Mouse (Mus musculus): Measurements from ENCODE around the gene Wdtc1.

Gene Wdtc1

DNA sequence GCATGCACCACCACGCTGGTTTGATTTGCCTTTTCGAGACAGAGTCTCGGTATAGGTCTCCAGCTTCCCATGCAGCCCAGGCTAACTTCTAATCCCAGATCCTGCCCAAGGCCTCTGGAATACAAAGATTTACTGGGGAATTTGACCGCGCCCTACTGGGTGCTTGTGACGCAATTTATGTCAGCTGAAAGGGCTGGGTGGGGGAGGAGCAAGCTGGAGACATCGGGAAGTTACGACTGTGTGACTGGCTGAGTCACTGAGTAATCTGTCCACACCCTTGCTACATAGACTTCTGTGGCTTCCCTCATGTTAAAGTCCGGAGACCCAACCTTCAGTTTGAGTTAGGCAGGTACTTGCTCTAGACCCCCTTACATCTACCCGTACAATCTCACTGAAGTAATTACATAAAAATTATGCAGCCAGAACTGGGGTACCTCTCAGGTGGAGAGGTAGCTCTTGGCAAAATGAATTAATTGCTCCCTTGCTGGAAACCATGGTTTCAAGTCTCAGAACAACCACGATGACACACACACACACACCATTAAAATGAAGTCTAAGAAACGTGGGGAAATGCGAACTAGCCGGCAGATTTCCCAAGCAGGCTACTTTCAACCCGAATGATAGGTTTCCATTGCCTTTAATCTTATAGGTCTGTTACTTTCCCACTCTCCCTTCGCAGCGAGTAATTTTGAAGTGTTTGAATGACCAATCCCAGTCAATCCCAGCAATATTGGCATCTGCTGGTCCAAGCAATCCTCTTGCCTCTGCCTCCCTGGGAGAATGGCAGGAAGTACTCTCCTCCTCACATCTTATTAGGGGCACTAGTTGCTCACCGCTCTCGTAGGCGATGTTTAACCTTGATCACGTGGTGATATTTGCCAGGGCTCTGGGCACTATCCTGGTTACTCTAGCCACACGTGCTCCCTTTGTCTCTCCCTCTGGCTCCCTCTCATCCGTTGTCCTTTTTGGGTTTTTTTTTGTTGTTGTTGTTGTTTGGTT is at the start of gene Wdtc1:
Gene Wdtc1 (minus strand): TSS at position 115 of the 999 bp plus-strand sequence.
- no peak for DNase-seq

DNA sequence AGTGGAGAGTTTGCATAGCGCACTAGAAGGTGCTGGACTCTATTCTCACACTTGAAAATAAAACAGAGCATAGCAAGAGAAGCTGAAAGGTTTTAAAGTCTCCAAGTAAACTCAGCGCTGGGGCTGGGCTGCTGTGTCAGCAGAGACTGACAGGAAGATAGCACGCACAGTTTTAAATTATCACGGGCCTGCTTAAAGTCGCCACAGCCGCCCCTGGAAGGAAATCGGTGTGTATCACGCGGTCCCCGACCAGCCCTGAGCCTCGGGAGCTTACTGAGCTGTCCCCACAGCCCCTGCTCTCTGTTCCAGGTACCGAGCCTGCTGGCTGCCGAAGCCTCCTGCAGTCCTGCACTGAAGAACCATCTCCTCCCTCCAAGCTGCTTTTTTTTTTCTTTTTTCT is 48.7 kb upstream of the Wdtc1 start:
- peak; percentile 7 for DNase-seq

DNA sequence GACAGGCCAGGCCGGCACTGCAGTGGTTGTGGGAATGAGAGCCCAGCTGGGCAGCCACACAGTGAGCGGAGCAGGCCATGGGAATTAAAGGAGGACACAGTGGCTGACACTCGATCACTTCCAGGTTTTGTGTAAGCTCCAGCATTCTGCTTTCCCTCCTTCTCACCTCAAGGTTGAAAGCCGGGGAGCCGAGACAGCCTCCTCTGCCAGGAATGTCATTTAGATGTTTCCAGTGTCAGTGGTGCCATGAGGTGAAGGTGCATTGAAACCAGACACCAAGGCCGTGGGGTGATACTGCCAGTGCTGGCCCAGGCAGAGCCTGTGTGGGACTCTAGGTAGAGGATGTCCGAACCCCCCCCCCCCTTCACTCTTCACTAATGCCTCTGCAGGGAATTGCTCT is 46.8 kb upstream of the Wdtc1 start:
- no peak for DNase-seq

DNA sequence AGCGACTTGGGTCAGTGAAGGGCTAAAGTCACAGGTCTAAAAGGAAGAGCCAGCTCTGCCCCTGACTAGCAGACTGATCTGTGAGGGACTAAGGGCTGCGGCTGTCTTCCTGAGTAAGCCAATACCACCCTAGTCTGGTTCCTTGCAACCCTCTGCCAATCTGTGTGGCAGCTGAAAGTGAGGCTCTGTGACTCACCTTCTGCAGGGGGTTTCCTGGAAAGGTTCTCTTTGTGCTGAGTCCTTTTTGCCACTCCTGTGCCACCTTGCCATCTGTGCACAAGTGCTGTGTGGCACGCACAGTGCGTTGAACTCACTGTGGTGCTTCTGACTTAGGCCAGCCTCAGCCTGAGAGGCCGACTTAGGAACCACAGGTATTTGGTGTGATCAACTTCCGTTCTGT is 46.2 kb upstream of the Wdtc1 start:
- peak; percentile 3 for DNase-seq

DNA sequence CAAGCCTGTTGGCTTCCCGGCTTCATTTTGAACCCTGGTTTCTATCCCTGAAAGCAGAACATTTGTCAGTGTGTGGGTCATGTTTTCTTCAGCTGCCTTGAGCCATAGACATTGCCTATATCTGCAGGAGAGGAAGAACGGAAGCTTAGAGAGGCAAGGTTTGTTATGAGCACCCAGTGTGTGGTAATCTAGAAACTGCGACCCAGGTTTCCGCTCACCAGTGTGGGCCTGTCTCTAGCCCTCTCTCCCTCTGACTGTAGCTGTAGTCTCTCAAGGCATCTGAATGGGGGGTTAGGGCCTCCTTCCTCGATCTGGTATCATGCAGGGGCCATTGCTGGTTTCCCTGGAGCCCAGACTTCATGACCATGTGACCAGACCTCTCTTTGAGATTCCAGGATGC is 45.3 kb upstream of the Wdtc1 start:
- no peak for DNase-seq

DNA sequence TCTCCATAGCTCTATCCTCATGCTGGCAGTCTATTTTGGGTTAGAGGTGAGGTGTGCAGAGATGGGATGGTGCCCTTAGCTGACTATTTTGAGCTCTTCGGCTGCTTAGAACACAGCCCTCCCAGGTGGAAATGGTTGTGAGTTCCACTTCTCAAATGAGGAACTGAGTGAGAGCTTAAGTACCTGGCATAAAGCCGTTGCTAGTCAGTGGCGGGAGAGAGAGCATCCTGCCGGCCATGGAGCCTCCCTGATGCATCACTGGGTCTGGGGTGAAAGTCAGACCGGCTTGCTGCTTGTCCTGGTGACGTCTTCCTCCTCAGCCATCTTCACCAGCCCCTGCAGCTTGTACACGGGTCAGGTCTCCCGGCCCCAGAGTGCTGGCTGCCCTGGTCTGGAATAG is 44.7 kb upstream of the Wdtc1 start:
- no peak for DNase-seq

DNA sequence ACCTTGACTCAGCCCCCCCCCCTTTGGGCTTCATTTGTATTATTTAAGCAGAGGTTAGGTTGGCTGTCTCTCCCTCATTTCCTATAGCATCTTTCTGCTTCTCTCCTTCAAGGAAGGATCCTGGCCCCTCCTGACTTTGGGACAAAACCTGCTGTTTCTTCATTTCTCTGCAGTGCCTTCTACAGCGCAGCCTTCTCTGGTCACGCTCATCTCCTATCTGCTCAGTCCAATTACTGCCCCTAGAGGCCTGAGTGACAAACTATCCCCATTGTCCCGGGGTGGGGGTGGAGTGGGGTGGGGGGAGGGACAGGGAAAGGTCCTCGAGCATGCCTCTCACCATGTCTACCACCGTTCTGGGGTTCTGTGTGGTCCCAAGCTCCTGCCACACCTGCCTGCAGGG is 44.0 kb upstream of the Wdtc1 start:
- no peak for DNase-seq

DNA sequence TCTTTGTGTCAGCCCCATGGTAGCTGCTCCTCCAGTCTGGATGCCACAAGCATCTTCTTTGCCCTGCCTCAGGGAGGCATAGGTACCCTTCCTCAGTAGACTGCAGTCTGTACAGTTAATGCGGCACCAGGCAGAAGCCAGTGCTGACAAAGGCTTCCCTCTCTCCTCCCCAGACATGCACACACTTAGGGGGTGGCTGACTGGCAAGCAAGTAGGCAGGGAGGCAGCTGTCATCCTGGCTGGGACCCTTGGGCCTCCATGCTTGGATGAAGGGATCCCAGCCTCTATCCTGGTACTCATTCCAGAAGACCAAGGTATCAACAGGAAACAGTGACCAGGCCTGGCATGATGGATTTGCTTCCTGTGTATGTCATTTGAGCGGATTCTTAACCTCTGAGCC is 42.8 kb upstream of the Wdtc1 start:
- DNase-seq: no peak

DNA sequence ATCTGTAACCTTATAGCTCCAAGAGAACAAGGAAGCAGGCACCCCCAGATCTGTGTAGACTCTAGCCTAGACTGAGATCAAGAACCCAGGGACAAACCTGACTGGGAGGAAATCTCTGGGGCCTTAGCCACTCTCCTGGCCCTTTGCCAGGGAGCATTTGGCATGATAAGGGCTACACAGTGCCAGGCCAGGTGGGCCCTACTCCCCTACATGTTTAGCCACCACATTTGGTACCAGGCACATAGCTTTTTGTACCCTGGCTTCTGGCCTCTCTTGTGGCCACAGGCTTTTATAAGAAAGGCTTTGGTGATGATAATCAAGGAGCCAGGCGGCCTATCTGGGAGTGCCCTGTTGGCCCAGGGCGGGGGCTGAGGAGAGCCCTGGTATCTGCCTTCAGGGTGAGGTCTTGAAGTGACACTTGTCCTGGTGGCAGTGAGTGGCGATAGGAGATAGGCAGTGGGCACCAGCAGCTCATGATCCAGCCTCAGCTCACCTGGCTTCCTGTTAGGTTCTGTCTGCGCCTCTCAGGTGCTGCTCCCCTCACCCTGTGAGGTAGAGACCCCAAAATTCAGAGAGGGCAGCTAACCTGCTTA is 41.8 kb upstream of the Wdtc1 start:
- no peak for DNase-seq

DNA sequence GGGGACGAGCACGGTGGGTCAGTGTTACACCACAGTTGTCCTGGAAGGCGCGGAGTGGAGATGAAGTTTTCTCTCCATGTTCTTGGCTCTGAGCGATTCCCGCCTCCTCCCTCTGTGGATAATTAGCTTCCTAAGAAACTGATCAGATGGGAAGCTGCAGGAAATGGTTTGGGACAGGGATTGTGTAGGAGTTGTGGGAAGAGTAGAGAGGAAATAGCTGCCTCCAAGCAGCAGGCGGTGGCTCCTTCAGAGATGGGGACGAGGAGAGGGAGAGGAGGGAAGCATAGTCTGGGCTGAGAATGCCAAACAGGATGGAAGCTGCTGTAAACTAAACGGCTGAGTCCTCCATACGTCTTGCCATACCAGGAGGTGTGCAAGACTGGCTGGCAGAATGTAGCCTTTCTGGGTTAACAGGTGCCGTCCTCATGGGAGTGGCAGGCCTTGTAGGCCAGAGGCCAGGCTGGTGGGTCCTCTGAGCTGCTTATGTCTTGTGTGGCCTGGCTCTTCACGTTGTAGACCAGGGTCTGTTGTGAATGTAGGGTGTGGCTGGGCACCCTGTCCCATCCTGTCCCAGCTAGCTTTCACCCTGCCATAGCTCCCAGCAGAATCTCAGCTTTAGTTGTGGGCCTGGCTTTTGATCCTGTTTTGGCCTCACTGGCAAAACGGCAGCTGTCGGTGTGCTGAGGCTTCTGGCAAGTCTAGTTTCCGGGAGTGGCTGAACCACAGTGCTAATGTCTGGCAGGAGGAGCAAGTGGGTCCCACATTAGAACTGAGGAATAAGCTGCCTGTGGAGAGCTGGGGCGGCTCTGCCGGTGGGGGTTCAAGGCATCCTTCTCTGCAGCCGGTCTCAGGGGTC is 38.1 kb upstream of the Wdtc1 start:
- peak; percentile 28 for DNase-seq

DNA sequence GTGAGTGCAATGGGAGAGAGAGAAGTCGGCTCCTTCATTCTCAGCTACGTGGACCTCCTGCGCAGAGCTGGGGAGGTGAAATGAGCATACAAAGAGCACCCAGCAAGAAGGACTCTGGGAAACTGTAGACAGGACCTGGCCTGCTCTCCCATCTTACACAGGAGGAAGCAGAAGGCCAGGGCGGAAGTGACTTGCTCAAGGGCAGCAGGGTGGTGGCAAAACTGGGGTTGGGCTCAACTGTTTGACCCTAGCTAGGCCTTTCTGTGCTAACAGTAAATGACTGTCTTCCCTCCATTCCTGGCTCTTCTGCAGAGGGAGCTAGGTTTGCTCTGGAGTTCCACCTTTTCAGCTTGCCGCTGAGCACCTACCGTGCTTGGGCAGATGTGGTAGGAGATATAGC is 37.3 kb upstream of the Wdtc1 start:
- no peak for DNase-seq

DNA sequence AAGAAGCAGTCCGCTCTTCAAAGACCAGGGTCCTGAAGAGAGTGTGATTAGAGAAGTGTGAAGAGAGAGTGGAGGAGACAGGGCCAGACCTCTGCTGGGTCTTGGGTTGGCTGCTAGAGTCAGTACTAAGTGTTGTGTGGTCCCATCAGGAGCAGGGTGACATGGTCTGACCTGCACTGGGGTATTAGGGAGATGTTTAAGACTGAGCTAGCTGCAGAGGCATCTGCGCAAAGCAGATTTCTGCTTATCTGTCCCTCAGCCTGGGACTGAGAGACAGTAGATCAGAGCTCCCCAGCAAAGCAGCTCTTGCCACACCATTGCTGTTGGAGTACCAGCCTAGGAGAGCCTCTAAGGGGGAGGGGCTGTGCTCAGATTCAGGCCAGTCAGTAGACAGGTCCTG is 36.8 kb upstream of the Wdtc1 start:
- DNase-seq: no peak

DNA sequence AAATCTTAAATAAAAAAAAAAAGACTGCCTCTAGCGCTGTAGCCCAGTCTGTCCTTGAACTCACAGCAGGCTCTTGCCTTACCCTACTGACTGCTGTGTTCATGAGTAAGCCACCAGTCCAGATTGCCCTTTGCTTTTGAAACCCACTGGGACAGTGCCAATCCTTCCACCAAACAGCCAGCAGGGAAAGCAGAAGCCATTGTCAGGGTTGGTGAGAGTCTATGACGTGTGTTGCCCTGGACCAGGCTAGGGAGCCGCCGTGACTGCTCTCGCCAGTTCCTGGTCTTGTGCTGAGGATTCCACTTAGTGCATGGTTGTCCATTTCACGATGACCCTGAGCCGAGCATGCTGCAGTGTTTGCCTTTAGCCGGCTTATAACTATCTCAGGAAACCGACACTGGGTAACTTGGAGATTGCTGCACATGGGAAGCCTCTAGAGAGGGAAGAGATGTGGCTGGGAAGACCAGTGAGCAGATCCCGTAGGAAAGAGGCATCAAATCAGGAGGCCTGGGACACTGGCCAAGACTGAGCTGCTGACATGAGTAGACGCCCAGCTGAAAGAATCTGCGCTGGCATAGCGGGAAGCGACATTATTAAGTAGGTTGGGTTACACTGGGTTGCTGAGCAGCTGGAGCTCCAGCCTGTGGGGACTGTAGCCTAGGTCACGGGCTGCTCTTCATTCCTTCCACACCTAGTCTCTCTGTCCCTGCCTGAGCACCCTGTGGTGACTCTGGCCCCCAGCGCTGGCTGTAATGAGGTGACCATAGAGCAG is 35.7 kb upstream of the Wdtc1 start:
- peak; percentile 35 for DNase-seq

DNA sequence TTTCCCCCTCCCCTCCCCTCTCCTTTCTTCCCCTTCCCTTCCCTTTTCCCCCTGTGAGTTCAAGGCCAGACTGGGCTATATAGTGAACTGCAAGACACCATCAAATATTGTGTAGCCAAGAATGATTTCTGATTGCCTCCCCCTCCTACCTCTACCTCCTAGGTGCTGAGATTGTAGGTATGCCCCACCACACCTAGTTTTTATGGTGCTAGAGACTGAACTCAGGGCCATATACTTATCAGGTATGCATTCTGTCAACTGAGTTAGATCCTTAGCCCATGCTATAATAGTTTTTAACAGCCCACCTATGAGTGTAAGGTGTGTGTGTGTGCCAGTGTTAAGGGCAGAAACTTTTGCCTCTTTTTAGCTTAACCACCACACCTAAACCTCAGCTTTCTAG is 33.8 kb upstream of the Wdtc1 start:
- DNase-seq: no peak

DNA sequence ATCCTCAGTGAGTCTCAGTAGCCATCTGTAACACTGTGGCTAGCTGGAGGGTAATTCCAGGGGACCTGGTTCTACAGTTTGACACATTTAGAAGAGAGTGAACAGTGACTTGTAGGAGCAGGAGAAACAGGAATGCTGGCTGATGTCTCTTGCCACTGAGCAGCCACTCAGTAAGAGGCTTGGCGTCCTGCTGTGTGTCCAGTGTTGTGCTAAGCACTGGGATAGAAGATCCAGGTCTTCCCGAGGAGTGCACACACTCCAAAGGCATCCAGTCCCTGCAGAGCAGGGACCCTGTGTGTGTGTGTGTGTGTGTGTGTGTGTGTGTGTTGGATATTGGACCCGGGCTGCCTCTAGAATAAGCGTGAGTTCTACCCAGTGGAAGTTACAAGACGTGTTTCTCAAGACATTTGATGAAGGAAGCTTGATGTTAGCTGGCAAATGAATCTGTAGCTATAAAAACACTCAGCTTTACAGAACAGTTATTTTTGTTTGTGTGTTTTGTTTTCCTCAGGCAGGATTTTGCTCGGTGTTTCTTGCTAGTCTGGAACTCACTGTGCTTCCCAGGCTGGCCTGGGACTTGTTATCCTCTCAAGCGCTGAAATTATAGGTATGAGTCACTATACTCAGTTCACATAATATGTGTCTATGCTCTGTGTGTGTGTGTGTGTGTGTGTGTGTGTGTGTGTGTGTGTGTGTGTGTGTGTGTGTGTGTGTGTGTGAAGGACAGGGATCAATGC is 32.9 kb upstream of the Wdtc1 start:
- DNase-seq: no peak

DNA sequence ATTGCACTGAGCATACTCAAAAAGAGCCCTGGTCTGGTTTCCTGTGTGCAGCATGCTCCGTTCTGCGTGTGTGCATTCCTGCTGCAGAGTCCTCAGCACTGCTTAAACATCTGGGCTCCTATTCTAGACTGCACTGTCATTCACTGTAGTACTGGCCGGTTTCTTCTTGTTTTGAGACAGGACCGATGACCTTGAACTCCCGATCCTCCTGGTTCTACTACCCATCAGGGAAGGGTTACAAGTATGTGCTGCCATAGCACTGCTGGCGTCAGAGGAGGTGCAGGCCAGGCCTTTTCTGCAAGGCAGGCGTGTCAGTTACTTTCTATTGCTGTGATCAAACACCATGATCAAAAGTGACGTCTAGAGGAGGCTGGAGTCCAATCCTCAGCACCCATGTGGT is 27.9 kb upstream of the Wdtc1 start:
- DNase-seq: no peak

DNA sequence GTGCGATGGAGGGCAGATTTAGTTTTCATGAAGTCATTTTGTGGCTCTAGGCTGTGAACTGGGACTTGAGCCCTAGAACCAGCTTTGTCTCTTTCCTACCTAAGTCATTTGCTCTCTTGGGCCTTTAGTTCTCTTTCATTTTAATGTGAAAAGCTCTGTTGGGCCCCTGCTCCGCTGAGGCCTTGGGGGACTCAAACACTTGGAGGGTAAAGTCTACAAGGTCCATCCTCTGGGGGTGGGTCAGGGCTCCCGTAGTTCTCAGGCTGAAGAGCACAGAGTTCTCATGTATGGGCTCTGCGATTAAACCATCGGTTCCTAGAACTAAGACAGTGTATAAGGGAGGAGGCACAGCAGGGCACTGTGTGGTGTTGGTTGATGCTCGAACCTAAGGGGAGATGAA is 27.3 kb upstream of the Wdtc1 start:
- no peak for DNase-seq

DNA sequence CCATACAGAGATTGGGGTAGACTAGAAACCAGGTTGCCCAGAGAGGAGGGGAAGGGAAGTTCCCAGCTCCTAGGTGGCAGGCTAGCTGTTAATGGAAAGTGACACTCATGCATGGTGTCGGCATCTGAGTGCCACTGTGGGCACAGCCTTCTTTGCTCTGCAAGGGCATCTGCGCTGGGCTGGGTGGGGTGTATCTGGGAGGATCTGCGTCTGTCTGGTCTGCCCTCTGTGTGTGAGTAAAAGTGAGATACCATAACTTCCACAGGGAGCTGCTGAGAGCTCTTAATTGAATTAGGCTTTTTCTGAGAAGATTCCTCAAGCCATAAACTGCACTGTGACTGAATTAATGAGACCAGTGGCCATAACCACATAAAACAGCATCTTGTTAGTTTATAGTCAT is 26.6 kb upstream of the Wdtc1 start:
- DNase-seq: no peak

DNA sequence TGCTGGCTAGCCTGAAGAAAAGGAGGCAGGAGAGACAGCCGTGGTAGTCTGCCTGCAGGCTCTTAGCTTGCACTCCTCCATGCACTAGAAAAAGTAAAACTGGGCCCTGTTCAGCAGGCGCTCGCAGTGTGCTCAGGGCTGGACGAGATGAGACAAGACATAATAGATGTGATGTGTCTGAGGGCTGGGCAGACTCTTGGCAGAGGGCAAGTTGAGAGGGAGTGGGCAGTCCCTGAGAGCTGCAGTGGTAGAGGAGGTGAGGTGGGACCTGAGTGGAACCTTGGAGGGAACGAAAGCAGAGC is 25.7 kb upstream of the Wdtc1 start:
- no peak for DNase-seq

DNA sequence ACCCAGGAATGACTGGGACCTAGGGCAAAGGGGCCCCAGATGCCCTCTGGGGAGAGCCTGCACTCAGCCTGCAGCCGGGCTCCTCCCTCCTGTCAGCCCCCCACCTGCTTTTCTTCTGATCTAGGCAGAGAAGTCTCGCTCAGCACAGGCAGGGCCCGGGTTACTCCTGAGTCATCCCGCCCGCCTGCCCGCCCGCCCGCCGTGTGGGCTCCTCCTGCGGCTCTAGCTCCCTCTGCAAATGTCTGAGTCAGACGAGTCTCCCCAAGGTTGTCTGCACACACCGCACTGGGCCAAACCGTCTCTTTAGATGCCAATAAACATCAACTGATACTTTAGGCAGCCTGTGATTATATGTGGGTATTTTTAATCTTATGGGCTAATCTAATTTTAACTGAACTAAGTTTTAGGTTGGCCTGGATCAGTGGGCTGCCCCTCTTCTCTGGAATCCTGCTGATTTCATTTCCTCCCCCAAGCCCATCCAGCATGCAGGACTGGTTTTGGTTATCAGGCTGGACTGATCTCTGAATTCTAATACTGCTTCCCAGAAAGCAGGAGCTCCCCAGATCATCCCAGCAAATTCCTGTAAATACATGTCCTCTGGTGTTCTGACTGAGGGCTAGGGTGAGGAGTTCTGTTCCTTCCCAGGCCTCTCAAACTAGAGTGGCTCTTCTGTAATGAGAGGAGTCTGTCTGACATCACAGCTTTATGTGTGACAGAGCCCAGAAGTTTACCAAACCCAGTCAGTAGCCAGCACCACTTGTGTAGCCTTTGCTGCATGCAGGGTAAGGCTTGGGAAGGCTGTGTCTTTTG is 25.2 kb upstream of the Wdtc1 start:
- DNase-seq: peak; percentile 45
